Mouse (Mus musculus) fat pad, adult 2 months (tissue): ENCODE measurements around the gene Wdr43.

Source experiments
- DNase-seq: peaks from one replicate; pipeline ENCODE4 v3.0.0-alpha.2; 2011; ENCODE audit warnings: low read depth, low spot score; ENCODE audit errors: extremely low read depth

Gene Wdr43

DNA sequence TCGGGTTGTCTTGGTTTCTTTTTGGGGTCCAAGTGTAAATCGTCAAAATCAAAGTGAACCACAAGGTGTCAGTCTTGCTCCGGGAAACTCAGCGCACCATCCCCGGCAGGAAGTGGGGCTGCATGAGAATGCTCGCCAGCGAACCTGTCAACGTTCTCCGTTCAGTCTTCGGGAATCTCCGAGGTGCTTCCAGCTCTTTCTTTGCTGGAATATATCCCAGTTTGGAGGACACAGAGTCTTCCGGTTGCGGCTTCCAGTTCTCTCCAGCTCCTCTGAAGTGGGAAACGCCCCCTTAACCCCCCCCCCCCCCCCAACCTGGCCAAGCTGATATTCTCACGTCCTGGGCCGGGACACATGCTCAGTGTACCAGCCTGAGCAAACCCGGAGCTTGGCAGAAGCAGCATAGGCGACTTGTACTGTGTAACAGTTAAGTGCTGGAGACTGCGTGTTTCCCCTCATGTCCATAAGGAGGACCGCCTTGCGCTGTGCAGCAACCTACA is 47.1 kb downstream of the Wdr43 start:
- no peak for DNase-seq

GRCm38 (mm10) chr17:71663491-71663890 is 47.8 kb downstream of the Wdr43 start:
- DNase-seq, result no peak

- DNase-seq, result no peak
Observed at GRCm38 (mm10) chr17:71664172-71664571, 48.5 kb downstream of the Wdr43 start.

GRCm38 (mm10) chr17:71665201-71665600 is 49.5 kb downstream of the Wdr43 start:
- DNase-seq, result no peak

DNA sequence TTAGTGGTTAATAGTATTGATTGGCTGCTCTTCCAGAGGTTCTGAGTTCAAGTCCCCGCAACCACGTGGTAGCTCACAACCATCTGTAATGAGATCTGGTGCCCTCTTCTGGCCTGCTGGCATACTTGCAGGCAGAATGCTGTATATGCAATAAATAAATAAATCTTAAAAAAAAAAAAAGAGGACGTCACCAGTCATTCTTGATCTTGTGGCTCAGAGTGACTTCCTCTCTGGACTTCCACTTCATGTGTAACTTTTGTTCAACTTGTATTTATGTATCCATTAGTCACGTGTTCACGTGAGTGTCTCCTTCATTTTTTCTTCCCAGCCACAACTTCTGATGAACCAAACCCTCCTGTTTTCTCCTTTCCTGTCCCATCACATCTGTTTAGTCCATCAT is 53.8 kb downstream of the Wdr43 start:
- no peak for DNase-seq

DNA sequence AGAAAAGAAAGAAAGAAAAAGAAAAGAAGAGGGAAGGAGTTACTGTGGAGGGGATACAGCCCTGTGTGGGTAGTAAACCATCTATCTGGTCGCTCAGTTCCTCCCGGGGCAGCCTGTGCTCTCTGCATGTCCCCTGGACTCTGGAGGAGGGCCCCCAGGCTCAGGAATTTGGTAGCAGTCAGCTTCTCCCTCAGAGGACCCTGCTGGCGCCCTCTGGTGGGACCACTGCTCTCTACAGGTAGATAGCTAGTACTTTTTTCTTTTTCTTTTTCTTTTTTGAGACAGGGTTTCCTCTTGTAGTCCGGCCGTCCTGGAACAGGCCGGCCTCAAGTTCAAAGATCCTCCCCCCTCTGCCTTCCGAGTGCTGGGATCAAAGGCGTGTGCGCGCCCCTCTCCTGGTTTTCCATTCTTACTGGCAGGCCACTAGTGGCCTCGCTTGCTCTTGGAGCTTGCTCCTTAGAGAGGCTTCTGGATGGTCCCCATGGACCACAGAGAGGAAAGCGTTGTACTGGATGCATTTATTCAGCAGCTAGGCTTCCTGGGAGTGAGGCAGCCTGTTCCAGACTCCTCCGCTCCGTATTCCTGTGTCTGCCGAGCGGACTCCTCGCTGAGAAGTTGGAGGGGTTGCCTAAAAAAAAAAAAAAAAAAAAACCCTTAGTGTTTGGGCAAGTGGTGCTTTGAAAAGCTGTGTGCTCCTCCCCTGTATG is 56.3 kb downstream of the Wdr43 start:
- no peak for DNase-seq

DNA sequence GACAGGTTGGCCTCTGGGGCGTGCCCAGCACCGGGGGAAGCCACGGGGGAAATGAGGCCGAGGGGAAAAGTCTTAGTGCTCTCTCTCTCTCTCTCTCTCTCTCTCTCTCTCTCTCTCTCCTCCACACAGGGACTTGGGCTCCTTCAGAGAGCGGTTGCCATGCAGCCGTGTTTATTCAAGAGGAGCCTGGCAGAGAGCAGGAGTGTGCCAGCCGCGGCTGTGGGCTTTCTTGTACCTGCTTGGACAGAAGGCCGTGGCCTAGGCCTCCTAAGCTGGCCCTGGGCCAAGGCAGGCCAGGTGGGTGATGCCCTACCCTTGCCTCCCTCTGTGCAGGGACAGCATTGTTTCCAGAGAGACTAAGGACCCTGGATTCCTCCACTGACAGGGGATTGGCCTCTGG is 57.4 kb downstream of the Wdr43 start, which contains the start of gene Togaram2:
Gene Togaram2 (plus strand): TSS at position 170 of the 400 bp plus-strand sequence.
- no peak for DNase-seq

DNA sequence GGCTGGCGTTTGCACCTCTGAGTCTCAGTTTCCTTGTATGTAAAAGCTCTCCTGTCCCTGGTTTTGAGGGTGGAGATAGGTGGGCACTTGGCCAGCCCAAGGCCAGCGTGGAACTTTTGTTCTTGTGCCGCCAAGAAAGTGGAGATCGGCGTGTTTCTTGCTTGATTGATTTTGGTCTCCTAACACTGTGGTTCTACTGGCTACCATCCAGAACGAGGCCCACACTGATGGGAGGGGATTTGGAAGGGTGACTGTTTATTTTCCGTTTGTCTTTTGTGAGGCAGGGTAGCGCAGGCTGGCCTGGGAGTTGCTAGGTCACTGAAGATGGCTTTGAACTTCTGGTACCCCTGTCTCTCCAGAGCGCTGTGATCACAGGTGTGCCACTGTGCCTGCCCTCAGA is 58.2 kb downstream of the Wdr43 start:
- no peak for DNase-seq

- DNase-seq, result no peak
Observed at GRCm38 (mm10) chr17:71674886-71675285, 59.2 kb downstream of the Wdr43 start.

GRCm38 (mm10) chr17:71681666-71682065 is 66.0 kb downstream of the Wdr43 start:
- DNase-seq, result no peak

DNA sequence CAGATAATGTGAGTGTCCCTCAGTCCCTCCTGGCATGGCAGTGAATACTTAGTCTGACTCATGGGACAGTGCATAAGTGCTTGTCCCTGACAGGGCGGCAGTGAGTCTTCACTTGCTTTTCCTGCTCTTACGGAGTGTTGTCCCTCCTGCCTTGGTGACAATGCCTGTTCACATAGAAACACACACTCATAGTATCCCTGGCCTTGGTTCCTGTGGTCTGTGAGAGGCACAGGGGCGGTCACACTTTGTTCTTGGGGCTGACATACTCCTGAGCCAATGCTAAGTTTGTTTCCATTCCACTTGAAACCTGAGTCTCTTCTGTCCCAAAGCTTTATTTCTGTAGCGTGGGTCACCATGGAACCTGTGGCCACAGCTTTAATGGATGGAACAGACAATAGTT is 66.7 kb downstream of the Wdr43 start:
- no peak for DNase-seq

DNA sequence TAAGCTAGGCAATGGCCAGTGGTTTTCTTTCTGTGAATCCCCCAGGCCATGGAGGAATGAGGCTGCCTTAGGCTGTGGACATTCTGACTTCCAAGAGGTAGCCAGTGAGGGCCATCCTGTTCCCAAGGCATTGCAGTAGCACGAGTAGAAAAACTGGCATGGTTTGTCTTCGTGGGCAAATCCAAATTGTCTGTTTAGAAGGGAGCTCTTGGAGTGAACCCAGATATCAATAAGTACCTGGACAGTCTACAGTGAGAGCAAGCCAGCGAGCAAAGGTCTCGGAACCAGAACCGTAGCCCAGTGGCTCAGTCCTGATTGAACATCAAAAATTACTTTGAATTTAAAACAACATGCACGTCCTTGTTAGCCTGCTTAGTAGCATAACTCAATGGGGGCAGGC is 67.6 kb downstream of the Wdr43 start:
- no peak for DNase-seq

- DNase-seq, result no peak
Observed at GRCm38 (mm10) chr17:71684103-71684608, 68.5 kb downstream of the Wdr43 start.

- DNase-seq, result no peak
Observed at GRCm38 (mm10) chr17:71687436-71687835, 71.7 kb downstream of the Wdr43 start.

DNA sequence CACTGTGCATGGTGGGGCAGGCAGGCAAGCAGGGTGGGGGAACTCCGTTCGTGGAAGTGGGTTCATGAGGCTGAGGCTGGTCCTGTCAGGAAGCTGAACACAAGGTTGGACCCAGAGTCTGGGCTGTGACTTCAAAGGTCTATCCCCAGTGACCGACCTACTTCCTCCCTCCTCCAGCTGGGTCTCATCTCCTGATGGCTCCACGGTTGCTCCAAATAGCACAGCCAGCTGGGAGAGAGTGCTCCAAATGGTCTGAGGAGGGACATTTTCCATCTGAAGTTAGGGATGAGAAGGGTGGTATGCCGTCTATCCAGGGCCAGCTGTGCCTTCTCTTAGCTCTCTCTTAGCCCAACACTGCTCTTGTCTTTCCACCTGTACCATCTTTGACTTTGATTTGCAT is 74.2 kb downstream of the Wdr43 start:
- no peak for DNase-seq

DNA sequence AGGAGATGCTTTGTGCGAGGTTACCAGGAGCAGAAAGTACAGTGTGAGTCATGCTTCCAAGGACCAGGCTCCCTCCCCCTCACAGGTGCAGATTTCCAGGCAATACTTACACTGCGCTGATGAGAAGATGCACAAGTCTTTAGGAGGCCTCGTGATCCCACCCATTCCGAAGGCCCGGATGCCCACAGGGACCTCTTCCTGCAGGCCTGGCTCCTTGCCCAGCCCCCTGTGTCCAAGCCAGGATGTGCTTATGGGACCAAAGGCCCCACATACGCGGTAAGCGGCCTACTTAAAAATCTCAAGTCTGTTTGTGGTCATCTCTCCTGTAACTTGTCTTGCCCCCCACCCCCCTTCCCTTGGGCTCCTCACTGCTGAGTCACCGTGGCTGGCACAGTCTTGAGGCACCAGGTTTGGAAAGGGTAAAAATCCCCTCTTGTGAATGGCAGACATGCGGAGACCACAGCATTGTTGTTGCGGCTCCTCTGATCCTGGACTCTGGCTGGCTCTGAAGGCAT is 75.7 kb downstream of the Wdr43 start:
- DNase-seq, result no peak

- no peak for DNase-seq
Observed at GRCm38 (mm10) chr17:71693313-71693712, 77.6 kb downstream of the Wdr43 start.

GRCm38 (mm10) chr17:71693780-71694179 is 78.1 kb downstream of the Wdr43 start:
- no peak for DNase-seq

DNA sequence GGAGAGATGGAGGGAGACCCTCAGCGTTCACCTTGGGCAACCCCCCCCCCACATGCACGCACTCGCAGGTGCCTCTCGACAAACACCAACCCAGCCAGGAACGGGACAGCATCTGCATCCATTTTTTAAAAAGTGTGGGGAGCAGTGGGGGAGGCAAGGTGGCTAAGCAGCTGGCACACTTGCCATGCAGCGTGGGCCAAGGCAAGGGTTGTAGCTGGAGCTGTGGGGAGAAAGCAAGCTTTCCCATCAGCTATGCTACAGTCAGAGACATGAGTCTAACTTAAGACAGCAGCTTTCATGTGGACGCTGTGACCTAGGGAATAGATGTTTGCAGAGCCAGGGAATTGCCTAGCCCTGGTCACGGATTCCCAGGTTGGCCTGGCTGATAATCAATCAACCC is 79.5 kb downstream of the Wdr43 start:
- no peak for DNase-seq

DNA sequence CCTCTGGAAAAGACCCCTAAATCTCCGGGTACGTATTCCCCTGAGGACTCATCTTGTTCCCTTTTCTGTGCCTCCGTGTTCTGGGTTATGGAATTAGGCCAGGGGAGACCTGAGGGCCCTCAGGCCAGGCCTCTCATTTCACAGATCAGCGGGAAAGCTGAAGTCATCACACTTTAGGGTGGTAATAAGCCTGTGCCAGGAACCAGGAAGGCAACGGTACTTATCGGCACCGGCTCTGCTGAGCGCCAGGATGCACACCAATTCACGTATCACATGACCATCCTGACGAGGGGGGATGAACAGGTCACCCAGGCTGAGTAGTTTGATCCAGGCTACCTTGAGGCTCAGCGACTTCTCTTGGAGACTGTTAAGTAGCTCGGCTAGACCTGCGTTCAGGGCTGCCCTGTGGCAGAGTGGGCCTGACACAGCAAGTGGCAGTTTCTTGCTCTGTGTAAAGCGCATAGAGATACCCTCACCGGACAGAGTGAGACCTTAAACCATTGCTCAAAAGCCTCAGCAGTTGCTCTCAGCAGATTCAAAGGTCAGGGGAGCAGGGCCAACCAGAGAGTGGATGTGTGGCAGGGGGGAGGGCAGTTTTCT is 80.1 kb downstream of the Wdr43 start:
- DNase-seq, result no peak

DNA sequence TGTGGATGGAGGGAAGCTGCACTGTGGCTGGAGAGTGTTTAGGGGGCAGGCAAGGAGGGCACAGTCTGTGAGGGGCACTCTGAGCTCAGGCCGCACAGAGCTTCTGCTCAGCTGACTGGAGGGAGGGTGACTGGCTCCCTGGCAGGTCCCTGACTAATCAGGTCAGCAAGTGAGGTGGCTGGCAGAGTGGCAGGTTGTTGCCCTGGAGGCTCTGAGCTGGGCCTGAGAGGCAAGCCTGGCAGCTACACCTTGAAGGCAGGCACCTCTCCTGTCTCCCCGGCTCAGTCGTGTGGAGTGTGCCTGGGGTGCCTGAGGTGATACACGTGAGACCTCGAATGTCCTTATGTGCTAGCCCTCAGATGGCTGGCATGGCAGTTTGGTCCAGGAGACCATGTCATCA is 80.7 kb downstream of the Wdr43 start:
- DNase-seq, result no peak

DNA sequence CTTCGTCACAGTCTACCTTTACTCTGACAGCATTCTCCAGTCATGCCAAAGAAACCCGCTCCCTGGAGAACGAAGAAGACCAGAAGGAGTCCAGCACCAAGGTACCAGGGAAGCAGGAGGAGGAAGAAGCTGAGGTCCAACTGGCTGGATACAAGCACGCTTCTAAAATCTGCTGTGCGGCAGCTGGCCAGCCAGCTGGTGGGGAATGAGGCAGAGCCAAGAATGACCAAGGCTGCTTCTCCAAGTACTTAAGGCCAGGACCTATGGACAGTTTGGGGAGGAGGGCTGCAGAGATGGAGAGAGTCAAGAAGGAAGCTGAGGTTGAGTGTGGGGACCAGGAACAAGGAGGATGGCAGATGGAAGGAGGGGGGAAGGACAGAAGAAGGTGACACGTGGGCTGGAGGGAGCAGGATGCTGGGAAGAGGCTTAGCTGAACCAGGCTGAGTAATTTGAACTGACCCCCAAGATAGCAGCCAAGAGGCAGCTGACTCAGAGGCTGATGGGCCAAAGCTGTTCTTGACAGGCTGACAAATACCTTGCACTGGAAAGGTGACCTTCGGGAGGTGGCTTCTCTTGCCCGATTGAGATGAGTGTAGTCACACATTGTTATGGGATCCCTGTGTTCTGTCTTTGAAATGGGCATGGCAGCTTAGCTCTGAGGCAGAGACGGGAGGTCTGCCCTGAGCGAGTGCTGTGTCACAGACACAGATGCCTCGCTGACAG is 82.4 kb downstream of the Wdr43 start:
- no peak for DNase-seq
